Mouse (Mus musculus): Measurements from ENCODE around the gene Tsr3.
"Not testable (repeated sequence)": the region's sequence is repeated elsewhere in the genome, so short reads cannot be mapped to it uniquely, and the experiment has no call there.

The Tsr3 gene

GRCm38 (mm10) chr17:25239695-25240636 is at the start of gene Tsr3, which contains the start of gene Gnptg:
Gene Tsr3 (plus strand): TSS chr17:25240170.
Gene Gnptg (minus strand): TSS chr17:25240124.
- DNase-seq: peak; percentile 81 to 87

GRCm38 (mm10) chr17:25202401-25202800 is 37.6 kb upstream of the Tsr3 start:
- no peak for DNase-seq

- no peak for DNase-seq
These were observed 30.0 kb upstream of the Tsr3 start for GRCm38 (mm10) chr17:25210006-25210405.

GRCm38 (mm10) chr17:25210680-25211466 is 29.1 kb upstream of the Tsr3 start:
- DNase-seq: no peak

GRCm38 (mm10) chr17:25211705-25212104 is 28.3 kb upstream of the Tsr3 start:
- no peak for DNase-seq

- no peak for DNase-seq
These were observed 24.5 kb upstream of the Tsr3 start for GRCm38 (mm10) chr17:25215431-25215830.

- DNase-seq: no peak
These were observed 21.0 kb upstream of the Tsr3 start for GRCm38 (mm10) chr17:25218967-25219366.

GRCm38 (mm10) chr17:25219492-25220295 is 20.3 kb upstream of the Tsr3 start:
- DNase-seq: peak; percentile 37 to 55

- no peak for DNase-seq
These were observed 19.2 kb upstream of the Tsr3 start for GRCm38 (mm10) chr17:25220746-25221145.

GRCm38 (mm10) chr17:25221821-25222503 is 18.0 kb upstream of the Tsr3 start:
- peak; percentile 75 to 85 for DNase-seq

GRCm38 (mm10) chr17:25222504-25222940 is 17.4 kb upstream of the Tsr3 start:
- DNase-seq: peak; percentile 50 to 71

GRCm38 (mm10) chr17:25222951-25223601 is 16.9 kb upstream of the Tsr3 start:
- DNase-seq: no peak

- DNase-seq: peak; percentile 40 to 51
These were observed 15.3 kb upstream of the Tsr3 start for GRCm38 (mm10) chr17:25224586-25225222.

GRCm38 (mm10) chr17:25225659-25226058 is 14.3 kb upstream of the Tsr3 start:
- no peak for DNase-seq

- DNase-seq: no peak
These were observed 12.0 kb upstream of the Tsr3 start for GRCm38 (mm10) chr17:25227991-25228390.

- not testable (repeated sequence) for DNase-seq
These were observed 9.8 kb upstream of the Tsr3 start for GRCm38 (mm10) chr17:25230014-25230655.

- DNase-seq: no peak
These were observed 9.3 kb upstream of the Tsr3 start for GRCm38 (mm10) chr17:25230700-25231099.

GRCm38 (mm10) chr17:25231621-25232020 is 8.3 kb upstream of the Tsr3 start:
- not testable (repeated sequence) for DNase-seq

GRCm38 (mm10) chr17:25235635-25236034 is 4.3 kb upstream of the Tsr3 start:
- no peak for DNase-seq

- DNase-seq: no peak
These were observed 3.3 kb downstream of the Tsr3 start for GRCm38 (mm10) chr17:25243131-25243780.

Data from thymus, postnatal 36 days (tissue).